Mouse (Mus musculus) heart, embryonic 12.5 days (tissue): ENCODE results near the gene Izumo2. TPM values are rescaled to one million over a fixed set of nuclear protein-coding genes. Genes with fewer than 3 reads are reported as not detected.
A peak's percentile ranks its signal among the peaks of the same experiment; 100 is the strongest.
"Not testable (repeated sequence)": the region's sequence is repeated elsewhere in the genome, so short reads cannot be mapped to it uniquely, and the experiment has no call there.

Experiments
- ATAC-seq: fragments of 200-750 bp; cut with Nextera tagmentation; 2 replicates; pipeline ENCODE4 v1.8.0; 2017; ENCODE audit warnings: moderate TSS enrichment, moderate library complexity; ENCODE audit not compliant: insufficient number of reproducible peaks, low FRiP score
- H3K27ac ChIP-seq: fragments of 300-500 bp; sonication (generic); 2 replicates; pipeline ENCODE4 v1.5.1; 2016; ENCODE audit warnings: mild to moderate bottlenecking, moderate library complexity; ENCODE audit not compliant: poor library complexity, severe bottlenecking
- H3K27me3 ChIP-seq: fragments of 300-500 bp; sonication (generic); replicated peaks from 2 replicates; pipeline ENCODE4 v1.6.1; 2016; ENCODE audit warnings: mild to moderate bottlenecking, moderate library complexity
- H3K36me3 ChIP-seq: fragments of 300-500 bp; sonication (generic); 2 replicates; pipeline ENCODE4 v1.6.1; 2016; ENCODE audit warnings: mild to moderate bottlenecking, moderate library complexity
- H3K4me1 ChIP-seq: fragments of 300-500 bp; sonication (generic); replicated peaks from 2 replicates; pipeline ENCODE4 v1.6.1; 2016; ENCODE audit warnings: mild to moderate bottlenecking
- H3K4me2 ChIP-seq: fragments of 300-500 bp; sonication (generic); 2 replicates; pipeline ENCODE4 v1.6.1; 2016; ENCODE audit warnings: mild to moderate bottlenecking, moderate library complexity
- H3K4me3 ChIP-seq: fragments of 300-500 bp; sonication (generic); 2 replicates; pipeline ENCODE4 v1.5.1; 2016; ENCODE audit warnings: mild to moderate bottlenecking
- H3K9ac ChIP-seq: fragments of 300-500 bp; sonication (generic); 2 replicates; pipeline ENCODE4 v1.6.1; 2016; ENCODE audit warnings: mild to moderate bottlenecking, moderate library complexity
- H3K9me3 ChIP-seq: fragments of 300-500 bp; sonication (generic); replicated peaks from 2 replicates; pipeline ENCODE4 v1.6.1; 2016; ENCODE audit warnings: mild to moderate bottlenecking, moderate library complexity
- WGBS: fragments of 180-500 bp; shearing (Covaris S2); methylation state at CpG from one replicate; pipeline ENCODE4 v1.1.7; 2016; 5-methylcytosine and 5-hydroxymethylcytosine counted together
- polyA plus RNA-seq: library from polyadenylated mRNA; unstranded; fragments of >200 nt; fragmentation: Nextera tagmentation; extraction: Ambion mirVana; gene quantifications from 2 replicates; pipeline ENCODE4 v1.2.1, GENCODE M21; 2016

Gene Izumo2
- polyA plus RNA-seq, 1 experiment from 2014 or later: not detected

DNA sequence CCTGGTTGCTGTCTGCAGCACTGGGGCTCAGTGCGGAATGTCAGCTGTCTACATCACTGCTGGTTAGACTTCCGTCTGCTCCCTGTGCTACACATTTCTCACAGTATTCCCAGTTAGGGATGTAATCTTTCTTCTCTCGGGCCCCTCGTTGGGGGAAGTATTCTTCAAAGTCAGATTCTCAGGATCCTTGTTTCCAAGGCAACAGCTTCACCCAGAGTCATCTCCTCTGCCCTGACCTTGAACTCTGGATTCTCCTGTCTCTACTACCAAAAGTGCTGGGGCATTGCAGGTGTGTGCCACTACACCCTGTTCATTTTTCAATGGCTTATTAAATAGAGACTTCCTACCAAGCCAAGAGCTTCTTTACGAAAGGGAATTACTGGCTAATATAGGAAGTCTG is 18.6 kb downstream of the Izumo2 start:
- no peak overlapping the region for H3K4me3 ChIP-seq
- H3K4me1 ChIP-seq: no peaks in the 10 kb centered on the region
- H3K36me3 ChIP-seq: peaks cover under 1% of the 10 kb centered on the region; the same call in 1 of the 2 replicates
- WGBS: 56% methylated on average over 5 of the region's 5 CpGs
- no peak overlapping the region for H3K9ac ChIP-seq
- peaks cover 8% of the 10 kb centered on the region for H3K9me3 ChIP-seq
- H3K27ac ChIP-seq: no peak overlapping the region
- ATAC-seq: no peak
- H3K4me2 ChIP-seq: no peak overlapping the region
- H3K27me3 ChIP-seq: peaks cover 8% of the 10 kb centered on the region; the same call in 1 of the 2 replicates

DNA sequence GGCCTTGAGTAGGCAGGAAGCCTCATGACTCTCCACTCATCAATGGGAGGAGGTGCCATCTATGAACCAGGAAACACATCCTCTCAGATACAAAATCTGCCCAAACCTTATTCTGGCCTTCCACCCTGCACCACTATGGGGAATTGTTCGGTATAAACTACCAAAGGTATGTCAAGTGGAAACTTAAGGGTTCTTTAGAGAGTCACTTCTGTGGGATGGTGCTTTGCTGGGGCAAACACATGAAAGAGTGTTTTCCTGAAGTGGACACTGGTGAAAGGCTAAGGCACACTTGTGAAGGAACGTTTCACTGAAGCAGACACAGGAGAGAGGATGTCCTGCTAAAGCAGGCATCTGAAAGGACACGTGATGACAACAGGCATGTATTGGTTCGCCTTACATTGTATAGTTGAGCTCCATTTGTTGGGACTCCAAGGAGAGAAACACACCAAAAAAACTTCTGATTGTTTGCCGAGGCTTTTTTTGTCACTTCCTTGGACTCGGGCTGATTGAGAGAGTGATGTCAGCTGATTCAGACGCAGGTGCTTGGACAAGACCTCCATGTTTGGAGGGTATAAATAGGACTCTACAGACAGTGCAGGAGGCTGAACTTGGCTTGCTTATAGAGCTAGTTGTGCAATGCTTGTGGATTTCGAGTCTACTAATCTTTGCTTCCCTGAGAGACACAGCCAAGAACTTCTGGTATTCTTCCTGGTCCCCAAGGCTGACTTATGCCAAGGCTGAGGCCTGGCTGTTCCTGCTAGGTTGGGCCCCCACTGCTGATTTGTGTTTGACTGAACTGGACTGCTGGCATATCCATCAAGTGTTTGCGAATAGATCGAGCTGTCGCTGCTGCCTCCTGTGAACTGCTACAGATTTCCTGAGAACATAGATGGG is 19.8 kb downstream of the Izumo2 start:
- Histone ChIP-seq H3K4me1 (no peaks in the 10 kb centered on the region), H3K36me3 (peaks cover 4% of the 10 kb centered on the region; the same call in 1 of the 2 replicates), H3K9ac (no peak overlapping the region), H3K4me2 (no peak overlapping the region), H3K27me3 (peaks cover 8% of the 10 kb centered on the region; the same call in 1 of the 2 replicates), H3K27ac (no peak overlapping the region), H3K4me3 (no peak overlapping the region), H3K9me3 (peaks cover 8% of the 10 kb centered on the region)
- 81% methylated on average over 11 of the region's 11 CpGs for WGBS
- ATAC-seq: no peak

DNA sequence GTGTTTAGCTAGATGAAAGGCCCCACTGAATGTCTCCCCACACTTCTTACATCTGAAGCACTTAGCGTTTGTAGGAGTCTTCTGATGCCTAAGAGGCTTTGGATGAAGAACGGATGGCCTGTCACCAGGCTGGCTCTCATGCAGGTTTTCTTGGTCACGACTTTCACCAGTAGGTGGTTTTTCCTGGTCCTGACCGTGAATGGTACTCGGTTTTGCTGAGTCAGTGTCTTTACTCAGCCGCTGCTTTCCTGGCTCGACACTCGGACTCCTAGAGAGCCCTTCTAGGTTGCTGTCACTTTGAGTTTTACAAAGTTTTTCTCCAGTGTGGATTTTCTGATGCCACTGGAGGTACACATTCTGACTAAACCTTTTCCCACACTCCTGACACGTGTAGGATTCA is 25.2 kb downstream of the Izumo2 start:
- no peak overlapping the region for H3K27ac ChIP-seq
- H3K4me2 ChIP-seq: no peak overlapping the region
- ATAC-seq: no peak
- peaks cover 10% of the 10 kb centered on the region; the same call in 1 of the 2 replicates for H3K36me3 ChIP-seq
- no peaks in the 10 kb centered on the region for H3K27me3 ChIP-seq
- H3K9me3 ChIP-seq: peaks cover under 1% of the 10 kb centered on the region; the same call in 1 of the 2 replicates
- WGBS: 83% methylated on average over 9 of the region's 9 CpGs
- H3K9ac ChIP-seq: no peak overlapping the region
- H3K4me3 ChIP-seq: no peak overlapping the region
- no peaks in the 10 kb centered on the region for H3K4me1 ChIP-seq

DNA sequence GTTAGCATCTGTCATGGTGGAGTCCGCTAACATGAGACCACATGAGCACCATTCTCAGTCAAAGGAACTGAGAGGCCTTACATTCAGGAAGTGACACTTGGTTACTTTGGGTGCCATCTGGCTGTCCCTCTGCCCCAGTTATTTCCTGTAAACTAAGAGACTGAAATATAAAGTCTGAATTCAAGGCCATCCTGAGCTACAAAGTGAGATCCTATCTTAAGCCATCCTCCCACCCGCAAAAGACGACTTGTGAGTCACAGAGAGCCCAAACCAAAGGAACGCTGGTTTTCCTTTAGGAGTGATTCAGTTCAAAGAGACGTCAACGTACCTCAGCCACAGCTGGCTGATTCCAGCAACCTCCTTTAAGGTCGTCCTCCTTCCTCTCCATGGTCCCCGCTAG is 32.8 kb downstream of the Izumo2 start:
- ATAC-seq: no peak
- H3K4me3 ChIP-seq: no peak overlapping the region
- no peak overlapping the region for H3K4me2 ChIP-seq
- no peaks in the 10 kb centered on the region for H3K27me3 ChIP-seq
- no peaks in the 10 kb centered on the region for H3K36me3 ChIP-seq
- WGBS: 74% methylated on average over 8 of the region's 8 CpGs
- H3K4me1 ChIP-seq: peaks cover 3% of the 10 kb centered on the region; the same call in 1 of the 2 replicates
- no peak overlapping the region for H3K9ac ChIP-seq
- H3K27ac ChIP-seq: no peak overlapping the region
- no peaks in the 10 kb centered on the region for H3K9me3 ChIP-seq

DNA sequence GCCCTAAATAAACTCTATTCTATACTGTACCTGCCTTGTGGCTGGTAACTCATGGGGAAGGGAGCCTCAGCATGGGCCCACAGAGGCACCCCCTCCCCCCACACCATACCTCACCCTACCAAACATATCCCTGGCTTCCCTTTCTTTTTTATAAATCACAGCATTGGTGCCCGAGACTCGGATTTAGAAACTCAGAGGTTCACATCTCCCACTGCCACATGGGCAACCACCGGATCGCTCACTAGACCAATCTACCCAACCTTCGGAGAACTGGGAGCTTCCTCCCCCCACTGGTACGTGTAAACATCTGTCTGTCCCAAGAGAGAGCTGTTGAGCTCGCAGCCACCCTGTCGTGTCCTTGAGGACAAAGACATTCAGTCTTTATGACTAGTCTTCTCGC is 35.7 kb downstream of the Izumo2 start:
- no peak for ATAC-seq
- Histone ChIP-seq H3K36me3 (no peaks in the 10 kb centered on the region), H3K4me1 (peaks cover 15% of the 10 kb centered on the region), H3K9me3 (no peaks in the 10 kb centered on the region), H3K27me3 (no peaks in the 10 kb centered on the region), H3K4me2 (peak overlapping the region; percentile 75; the same call in 1 of the 2 replicates), H3K9ac (no peak overlapping the region), H3K27ac (no peak overlapping the region), H3K4me3 (no peak overlapping the region)
- WGBS: 51% methylated on average over 9 of the region's 9 CpGs

DNA sequence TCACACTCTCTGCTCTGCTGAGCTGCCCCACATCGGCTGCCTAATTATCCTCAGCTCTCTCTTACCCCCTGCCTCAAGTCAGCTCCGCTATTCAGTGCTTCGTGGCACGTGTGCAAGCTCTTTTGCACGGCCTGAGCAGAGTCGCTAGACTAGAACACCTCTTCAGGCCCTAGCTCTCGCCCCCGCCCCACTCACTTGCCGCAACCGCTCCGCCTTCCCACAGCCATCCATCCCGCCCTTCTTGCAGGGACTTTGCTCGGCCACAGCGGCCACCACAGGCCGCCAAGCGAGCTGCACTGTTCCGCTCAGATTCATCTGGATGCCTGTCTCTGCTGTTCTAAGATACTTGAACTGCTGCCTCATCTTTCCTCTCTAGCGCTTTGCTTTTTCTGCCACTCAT is 36.5 kb downstream of the Izumo2 start:
- Histone ChIP-seq H3K27me3 (no peaks in the 10 kb centered on the region), H3K27ac (no peak overlapping the region)

DNA sequence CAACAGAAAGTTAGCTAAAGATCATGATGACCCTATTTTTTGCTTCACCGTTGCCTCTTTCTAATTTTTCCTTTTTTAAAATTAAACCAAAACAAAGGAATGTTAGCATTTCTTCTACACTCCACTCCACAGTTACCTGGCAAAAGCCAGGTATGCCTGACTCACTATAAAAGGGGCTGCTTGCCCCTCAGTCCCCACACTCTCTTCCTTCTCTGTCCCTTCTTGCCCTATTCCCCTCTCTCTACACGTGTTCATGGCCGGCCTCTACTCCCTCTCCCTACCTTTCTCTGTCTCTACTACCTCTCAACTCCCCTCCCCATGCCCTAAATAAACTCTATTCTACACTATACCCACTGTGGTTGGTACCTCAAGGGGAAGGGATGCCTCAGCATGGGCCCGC is 38.6 kb downstream of the Izumo2 start:
- H3K4me2 ChIP-seq: peak overlapping the region; percentile 88
- peaks cover 7% of the 10 kb centered on the region; the same call in 1 of the 2 replicates for H3K36me3 ChIP-seq
- no peaks in the 10 kb centered on the region for H3K9me3 ChIP-seq
- no peaks in the 10 kb centered on the region for H3K27me3 ChIP-seq
- no peak overlapping the region for H3K27ac ChIP-seq
- peaks cover 20% of the 10 kb centered on the region for H3K4me1 ChIP-seq
- WGBS: 57% methylated on average over 4 of the region's 4 CpGs
- peak overlapping the region; percentile 62; the same call in 1 of the 2 replicates for H3K4me3 ChIP-seq
- ATAC-seq: no peak
- H3K9ac ChIP-seq: peak overlapping the region; percentile 61; the same call in 1 of the 2 replicates

More for the DNA sequence above, 36.5 kb downstream of the Izumo2 start:
- Histone ChIP-seq H3K4me2 (peak overlapping the region; percentile 75), H3K4me3 (peak overlapping the region; percentile 45), H3K36me3 (no peaks in the 10 kb centered on the region), H3K9ac (peak overlapping the region; percentile 66), H3K4me1 (peaks cover 20% of the 10 kb centered on the region), H3K9me3 (no peaks in the 10 kb centered on the region)
- under 1% methylated on average over 18 of the region's 18 CpGs for WGBS
- 0 out of 2 replicates have a peak, but pooled peaks have one; percentile 24 for ATAC-seq

DNA sequence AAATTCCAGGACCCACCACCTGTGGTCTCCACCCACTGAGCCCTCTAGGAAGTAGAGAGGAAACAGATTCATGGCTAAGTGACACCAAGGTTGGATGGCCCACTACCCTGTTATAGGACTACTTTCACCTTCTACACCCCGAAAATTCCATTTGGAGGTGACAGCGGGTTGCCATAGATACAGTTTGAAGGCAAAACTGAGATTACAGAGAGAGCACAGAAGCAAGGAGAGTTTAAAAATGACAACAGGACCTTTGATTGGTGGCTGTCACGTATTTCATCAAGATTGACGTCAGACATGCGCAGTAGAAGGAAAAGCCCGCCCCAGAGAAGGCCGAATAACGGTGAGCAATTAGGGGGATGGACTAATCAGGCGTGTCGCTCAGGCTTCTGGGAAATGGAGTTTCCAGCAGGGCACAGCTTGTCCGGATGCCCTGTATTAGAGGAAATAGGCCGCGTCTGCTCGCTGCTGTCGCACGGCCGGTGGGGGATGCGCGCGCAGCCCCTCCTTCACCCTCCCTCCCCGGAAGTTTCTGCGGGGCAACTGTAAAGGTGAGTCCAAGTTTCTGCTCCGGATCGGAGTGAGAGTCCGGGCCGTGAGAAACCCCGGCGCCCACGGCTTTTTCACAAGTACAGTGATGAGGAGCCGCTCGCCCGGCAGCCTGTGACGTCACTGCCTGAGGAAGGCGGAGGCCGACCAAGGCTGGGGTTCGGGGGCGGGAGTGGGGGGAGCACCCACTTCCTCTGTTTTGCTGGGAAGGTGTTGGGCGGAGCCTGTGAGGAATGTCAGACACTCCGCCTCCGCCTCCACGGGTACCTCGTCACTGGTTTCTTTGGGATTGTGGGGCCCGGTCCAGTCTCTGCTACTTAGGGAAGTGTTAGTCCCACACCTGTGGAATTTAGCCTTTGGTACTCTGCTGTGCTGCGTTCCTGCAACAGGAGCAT is 39.8 kb downstream of the Izumo2 start, which contains the start of gene Vrk3:
Gene Vrk3 (plus strand): TSS at position 313 of the 944 bp plus-strand sequence.
- WGBS: under 1% methylated on average over 44 of the region's 44 CpGs

DNA sequence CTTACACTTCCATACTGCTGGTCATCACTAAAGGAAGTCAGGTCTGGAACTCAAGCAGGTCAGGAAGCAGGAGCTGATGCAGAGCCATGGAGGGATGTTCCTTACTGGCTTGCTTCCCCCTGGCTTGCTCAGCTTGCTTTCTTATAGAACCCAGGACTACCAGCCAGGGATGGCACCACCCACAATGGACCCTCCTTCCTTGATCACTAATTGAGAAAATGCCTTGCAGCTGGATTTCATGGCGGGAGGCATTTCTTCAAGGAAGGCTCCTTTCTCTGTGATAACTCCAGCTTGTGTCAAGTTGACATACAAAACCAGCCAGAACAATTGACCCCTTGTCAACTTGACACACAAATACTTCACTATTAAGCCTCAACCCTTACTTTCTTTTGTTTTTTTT is 42.4 kb downstream of the Izumo2 start, which contains the start of gene Zfp473:
Gene Zfp473 (minus strand): TSS at position 101 of the 400 bp plus-strand sequence.
- H3K4me3 ChIP-seq, H3K9me3 ChIP-seq, H3K27ac ChIP-seq, H3K27me3 ChIP-seq, H3K9ac ChIP-seq, ATAC-seq, H3K4me2 ChIP-seq: not testable (repeated sequence)
- WGBS: 82% methylated on average over 1 of the region's 1 CpGs
- peaks cover 16% of the 10 kb centered on the region for H3K4me1 ChIP-seq
- H3K36me3 ChIP-seq: peaks cover 45% of the 10 kb centered on the region

More for the DNA sequence above, 39.8 kb downstream of the Izumo2 start, which contains the start of gene Vrk3:
- H3K4me2 ChIP-seq: peak within 1 kb of the TSS; percentile 88
- H3K27ac ChIP-seq: peak within 1 kb of the TSS; percentile 94
- peak within 1 kb of the TSS; percentile 62 for H3K4me3 ChIP-seq
- ATAC-seq: peak; percentile 98
- peaks cover 19% of the 10 kb centered on the region for H3K36me3 ChIP-seq
- no peaks in the 10 kb centered on the region for H3K27me3 ChIP-seq
- peaks cover 20% of the 10 kb centered on the region for H3K4me1 ChIP-seq
- H3K9ac ChIP-seq: peak within 1 kb of the TSS; percentile 75
- no peaks in the 10 kb centered on the region for H3K9me3 ChIP-seq

DNA sequence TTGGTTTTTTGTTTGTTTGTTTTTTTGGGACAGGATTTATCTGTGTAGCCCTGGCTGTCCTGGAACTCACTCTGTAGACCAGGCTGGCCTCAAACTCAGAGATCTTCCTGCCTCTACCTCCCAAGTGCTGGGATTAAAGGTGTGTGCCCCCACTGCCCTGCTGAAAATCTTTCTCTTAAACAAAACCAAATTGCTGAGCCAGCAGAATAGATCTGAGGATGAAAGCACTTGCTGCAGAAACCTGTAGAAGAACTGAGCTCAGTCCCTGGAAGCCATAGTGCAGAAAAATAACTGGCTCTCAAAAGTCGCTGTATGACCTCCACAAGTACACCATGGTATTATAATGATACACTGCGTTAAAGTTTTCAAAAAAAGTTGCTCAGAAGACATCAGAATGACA is 48.6 kb downstream of the Izumo2 start:
- Histone ChIP-seq H3K4me1 (no peaks in the 10 kb centered on the region), H3K9me3 (no peaks in the 10 kb centered on the region), H3K36me3 (peaks cover 98% of the 10 kb centered on the region), H3K4me3 (no peak overlapping the region), H3K27ac (no peak overlapping the region), H3K9ac (no peak overlapping the region), H3K27me3 (no peaks in the 10 kb centered on the region), H3K4me2 (no peak overlapping the region)
- ATAC-seq: no peak
- WGBS: 80% methylated on average over 2 of the region's 2 CpGs
